Mouse (Mus musculus): ENCODE data around the gene Msi2.

Gene Msi2

DNA sequence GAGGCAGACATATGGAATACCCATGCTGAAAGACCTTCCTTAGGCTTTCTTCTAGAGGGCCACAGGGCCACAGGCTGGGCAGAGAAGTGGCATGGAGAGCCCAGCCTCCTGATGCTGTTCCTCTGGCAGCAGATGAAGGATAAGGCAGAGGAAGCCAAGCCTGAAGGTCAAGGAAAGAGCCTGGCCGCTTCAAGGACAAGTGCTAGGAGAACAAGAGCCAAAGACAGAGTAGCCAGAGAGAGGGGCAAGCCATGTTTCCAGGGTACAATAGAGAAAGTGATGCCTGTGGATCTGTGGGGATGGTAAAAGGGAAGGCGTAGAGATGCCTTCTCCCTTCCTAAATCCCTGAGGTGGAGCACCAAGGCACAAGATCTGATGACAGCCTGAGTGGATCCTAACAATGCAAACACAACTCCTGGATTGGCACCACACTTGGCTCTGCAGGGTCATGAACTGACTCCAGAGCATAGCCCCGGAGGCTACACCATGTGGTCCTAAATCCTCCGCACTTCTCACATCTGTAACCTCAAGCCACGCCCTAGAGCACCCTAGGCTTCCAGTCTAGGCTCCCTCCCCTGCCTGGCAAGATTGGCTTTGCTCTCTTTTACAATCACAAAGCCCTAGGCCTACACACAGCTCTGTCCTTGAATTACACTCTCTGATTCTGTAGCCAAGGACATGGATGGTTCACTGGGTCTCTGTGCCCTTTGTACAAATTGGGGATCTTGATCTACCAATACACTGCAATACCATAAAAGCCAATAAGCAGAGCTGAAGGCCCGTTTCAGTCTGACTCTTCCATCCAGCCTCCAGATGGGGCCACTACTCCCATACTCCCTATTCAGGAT lies 202.4 kb downstream of the Msi2 start:
- no peak for DNase-seq (ENCODE audit: low read depth, low spot score)

DNA sequence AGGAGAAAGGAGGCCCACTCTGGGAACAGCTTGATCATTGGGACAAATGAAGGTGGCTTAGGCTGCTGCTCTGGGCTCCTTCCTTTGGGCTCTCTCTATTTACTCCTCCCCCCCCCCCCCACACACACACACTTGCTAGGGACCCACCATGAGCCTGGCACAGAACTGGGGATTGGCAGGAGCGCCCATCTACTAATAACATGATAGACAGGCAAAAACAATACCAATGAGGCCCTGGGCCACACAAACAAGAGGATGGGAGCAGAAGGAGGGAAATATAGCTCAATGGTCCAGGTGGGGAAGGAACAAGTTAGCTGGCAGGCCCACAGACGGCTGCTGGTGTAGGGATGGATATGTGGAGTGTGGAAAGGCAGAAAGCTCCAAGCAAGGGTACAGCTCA lies 203.0 kb downstream of the Msi2 start:
- DNase-seq (ENCODE audit: low read depth, low spot score): no peak

- no peak for DNase-seq (ENCODE audit: low read depth, low spot score)
These were observed 204.0 kb downstream of the Msi2 start for GRCm38 (mm10) chr11:88514151-88514926.

DNA sequence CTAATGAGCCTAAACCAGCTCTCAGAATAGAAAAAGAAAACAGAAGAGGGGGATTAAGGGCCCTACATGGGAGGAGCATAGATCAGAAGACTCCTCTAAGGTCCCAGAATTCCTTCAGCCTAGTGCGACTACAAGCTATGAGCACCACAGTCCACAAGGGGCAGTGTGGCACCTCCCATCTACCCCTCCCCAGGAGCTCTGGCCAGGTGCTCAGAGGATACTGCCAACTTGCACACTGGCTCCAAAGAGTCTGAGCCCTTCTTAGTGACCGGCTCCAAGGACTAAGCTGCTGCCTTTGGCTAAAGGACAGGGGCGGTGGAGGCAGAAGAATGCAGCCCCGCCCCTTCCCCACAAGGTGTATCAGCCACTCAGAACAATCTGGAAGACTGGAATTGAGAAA lies 205.7 kb downstream of the Msi2 start:
- DNase-seq (ENCODE audit: low read depth, low spot score): no peak

DNA sequence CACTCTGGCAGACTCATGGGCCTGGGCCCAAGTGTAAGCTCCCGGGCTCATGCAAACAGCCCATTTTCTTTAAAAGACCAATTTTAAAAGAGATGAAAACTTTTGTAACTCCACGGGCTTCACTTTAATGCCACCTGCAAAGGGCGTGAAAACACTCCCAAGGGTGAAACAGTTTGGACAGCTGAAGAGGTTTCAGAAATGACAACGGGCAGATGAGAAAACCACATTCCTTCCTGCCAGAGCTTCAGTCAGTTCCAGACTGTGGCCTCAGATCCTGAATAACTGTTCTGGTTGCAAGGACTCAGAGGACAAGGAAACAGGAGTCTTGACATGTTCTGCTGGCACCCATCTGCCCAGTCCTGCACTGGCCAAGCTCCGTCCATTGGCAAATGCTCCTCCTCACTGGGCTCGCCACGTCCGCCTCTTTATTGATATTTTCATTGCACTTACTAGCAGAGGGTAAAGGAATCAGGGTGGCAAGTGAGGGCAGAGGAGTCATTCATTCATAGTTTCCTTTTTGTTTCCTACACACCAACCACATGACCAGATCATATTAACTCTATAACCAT lies 207.9 kb downstream of the Msi2 start:
- no peak for DNase-seq (ENCODE audit: low read depth, low spot score)

DNA sequence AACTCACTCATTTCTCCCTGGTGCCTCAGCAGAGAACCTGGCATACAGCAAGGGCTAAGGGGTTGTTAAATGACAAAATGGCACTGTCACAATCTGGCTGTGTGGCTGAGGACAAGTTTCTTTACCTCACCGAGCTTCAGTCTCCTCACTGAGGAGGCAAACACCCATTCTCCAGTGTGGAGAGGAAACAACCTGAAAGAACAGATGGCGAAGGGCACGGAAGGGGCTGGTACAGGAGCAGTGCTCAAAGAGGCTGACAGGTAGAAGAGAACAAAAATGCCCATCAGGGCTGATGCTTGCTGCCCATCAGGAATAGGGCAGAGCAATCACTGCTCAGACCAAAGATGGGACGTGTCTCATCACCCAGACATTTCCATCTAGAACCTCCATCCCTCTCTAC lies 208.8 kb downstream of the Msi2 start:
- DNase-seq (ENCODE audit: low read depth, low spot score): no peak

- no peak for DNase-seq (ENCODE audit: low read depth, low spot score)
These were observed 210.2 kb downstream of the Msi2 start for GRCm38 (mm10) chr11:88508133-88508532.

DNA sequence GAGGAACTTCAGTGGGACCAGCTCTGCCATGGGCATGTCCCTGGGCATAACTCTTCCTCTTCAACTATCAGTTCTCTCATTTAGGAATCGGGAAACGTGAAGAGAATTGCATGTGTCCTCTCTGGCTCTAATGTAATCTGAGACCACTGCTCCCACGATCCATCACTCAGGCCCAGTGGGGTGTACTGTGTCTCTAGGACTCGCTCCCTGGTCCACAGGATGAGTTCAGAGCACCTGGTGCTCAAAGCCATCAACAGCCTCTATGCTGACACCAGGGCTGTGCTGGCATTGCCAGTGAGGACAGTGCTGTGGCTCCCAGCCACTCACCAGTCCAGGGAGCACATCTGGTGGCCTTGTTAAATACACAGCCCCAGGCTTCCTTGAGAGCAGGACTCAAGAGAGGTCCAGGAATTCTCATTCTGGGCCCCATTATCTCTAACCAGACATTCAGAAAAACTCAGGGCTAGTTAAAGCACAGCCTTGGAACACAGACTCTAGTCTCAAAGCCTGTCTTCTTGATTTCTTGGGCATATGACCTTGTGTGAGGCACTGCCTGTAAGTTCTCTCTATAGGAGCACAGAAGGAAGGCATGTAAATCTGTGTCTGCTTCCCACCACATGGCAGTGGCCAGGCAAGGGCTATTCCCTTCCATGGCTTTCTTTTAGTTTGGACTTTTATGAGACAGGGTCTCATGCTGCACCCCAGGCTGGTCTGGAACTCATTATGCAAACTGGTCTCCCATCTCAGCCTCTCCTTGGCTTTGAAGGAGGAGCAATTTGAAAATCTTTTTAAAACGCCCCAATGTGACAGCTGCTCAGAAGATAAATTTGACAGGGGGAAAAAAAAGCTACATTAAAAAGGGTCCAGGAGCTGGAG lies 211.5 kb downstream of the Msi2 start:
- no peak for DNase-seq (ENCODE audit: low read depth, low spot score)

GRCm38 (mm10) chr11:88506109-88506508 lies 212.2 kb downstream of the Msi2 start:
- DNase-seq (ENCODE audit: low read depth, low spot score): no peak

GRCm38 (mm10) chr11:88502566-88502965 lies 215.7 kb downstream of the Msi2 start:
- no peak for DNase-seq (ENCODE audit: low read depth, low spot score)

- no peak for DNase-seq (ENCODE audit: low read depth, low spot score)
These were observed 219.8 kb downstream of the Msi2 start for GRCm38 (mm10) chr11:88498491-88498890.

GRCm38 (mm10) chr11:88496460-88496859 lies 221.9 kb downstream of the Msi2 start:
- no peak for DNase-seq (ENCODE audit: low read depth, low spot score)

DNA sequence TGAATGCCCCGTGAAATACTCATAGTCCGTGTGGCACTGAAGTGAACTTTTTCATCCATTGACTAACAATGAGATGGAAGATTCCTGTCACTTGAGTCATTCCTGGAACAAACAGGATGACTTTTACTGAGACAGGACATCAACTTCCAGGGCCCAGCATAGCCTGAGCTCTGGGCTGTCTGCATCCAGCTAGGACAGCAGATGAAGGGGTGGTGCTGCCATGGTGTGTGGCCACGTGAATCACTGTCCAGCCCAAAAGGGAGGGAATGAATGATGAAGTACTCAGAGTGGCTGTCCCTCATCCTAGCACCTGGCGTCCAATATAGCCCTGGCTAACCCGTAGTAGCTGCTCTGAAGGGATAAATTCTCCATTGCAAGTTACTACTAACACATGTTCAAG lies 222.6 kb downstream of the Msi2 start:
- no peak for DNase-seq (ENCODE audit: low read depth, low spot score)

DNA sequence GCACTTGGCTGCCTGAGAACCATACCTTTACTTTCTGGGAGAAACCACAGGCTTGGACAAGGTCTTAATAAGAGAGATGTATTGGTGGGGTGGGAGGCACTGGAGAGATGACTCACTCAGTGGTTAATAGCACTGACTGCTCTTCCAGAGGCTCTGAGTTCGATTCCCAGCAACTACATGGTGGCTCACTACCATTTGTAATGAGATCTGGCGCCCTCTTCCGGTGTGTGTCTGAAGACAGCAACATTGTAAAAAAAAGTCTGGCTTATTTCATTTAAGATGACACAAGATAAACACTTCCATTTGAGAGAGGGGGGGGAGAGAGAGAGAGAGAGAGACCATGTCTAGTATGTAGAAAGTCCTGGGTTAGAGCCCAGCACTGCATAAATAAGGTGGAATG lies 223.3 kb downstream of the Msi2 start:
- DNase-seq (ENCODE audit: low read depth, low spot score): no peak

DNA sequence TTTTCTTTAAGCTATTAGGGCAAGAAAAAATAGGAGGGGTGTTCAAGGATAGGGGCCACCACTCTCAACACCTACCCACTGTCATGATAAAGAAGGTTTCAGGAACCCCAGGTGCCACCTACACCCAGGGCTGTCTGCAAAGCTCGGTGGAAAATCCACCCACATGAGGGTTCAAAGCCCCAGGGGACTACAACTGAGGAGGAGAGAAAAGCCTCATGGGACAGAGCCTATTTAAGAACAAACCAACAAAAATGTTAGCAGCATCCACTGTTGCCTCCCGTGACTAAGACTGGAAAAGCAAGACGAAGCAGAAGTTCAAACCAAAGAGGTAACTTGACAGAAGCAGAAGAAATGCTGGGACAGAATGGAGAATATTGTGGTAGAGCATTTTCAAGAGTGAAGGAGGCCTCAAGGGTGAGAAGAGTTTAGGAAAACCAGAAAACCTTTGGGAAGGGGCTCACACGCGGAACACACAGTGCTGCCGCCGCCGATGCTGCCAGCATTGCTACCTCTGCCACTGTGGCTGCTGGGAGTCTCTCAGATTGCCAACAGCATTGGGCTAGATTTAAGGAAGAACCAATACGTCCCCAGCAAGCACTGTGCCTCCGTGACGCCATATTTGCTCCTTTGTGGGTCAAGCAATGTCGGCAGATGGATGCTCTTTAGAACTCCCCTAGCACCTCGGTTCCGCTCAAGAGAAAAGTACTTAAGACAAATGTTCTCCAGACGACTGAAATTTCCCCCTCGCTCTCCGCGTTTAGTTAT lies 224.3 kb downstream of the Msi2 start:
- no peak for DNase-seq (ENCODE audit: low read depth, low spot score)

DNA sequence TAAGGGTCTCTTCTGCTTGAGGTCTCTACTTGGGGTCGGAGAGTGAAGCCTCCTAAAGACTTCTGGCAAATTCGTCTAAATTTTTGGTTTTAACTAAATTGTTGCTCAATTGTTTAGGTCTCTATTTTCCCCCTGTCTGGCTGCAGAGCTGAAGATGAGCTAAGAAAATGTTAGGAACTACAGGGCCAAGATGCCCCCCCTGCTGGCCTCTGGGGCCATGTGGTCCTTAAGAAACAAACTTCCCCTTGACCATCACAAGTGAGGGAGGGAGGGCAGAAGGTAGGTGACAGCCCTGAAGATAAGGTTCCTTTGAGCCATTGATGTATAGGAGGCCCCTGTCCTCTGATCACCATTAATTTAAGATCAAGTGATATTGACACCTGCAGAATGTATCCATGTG lies 225.7 kb downstream of the Msi2 start:
- no peak for DNase-seq (ENCODE audit: low read depth, low spot score)

GRCm38 (mm10) chr11:88489985-88490384 lies 228.3 kb downstream of the Msi2 start:
- DNase-seq (ENCODE audit: low read depth, low spot score): no peak

- DNase-seq (ENCODE audit: low read depth, low spot score): no peak
These were observed 229.2 kb downstream of the Msi2 start for GRCm38 (mm10) chr11:88488941-88489724.

DNA sequence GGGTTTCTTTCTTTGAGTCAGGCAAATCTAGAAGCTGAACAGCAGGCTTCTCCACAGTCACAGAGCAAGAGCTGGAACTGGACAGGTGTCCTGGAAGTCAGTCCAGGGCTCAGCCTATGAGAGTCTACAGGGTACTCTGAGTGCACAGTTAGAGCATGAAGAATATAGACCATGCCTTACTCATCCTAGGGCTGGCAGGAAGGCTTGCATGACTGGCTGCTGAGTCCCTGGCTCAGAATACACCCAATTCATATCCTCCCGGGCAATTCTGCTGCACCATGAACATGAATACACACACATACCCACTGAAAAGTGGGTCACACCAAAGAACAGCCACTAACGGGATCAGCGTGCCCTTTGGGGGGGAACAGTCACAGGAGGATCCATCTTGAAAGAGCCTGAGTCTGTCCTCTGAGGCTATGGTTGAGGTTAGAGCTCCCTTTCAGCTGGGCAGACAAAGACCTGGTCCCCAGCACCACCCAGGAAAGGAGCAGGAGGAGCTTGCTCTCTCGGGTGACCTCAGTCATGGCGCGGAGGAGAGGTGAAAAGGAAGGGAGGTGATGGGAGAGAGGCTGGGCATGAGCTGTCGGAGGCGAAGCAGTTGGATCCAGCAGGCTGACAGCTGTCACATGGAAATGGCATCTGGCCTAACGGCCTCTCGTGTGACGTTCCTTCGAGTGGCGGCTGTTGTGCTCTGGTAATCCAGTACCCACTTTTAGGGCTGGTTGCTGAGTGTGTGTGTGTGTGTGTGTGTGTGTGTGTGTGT lies 230.0 kb downstream of the Msi2 start:
- DNase-seq (ENCODE audit: low read depth, low spot score): no peak

All from brain, embryonic 18.5 days (tissue).